Mouse (Mus musculus): ENCODE results near the gene Epha2.

GRCm38 (mm10) chr4:141303402-141304222 is 2.6 kb downstream of the Epha2 start:
- TF ChIP-seq POLR2A (IDR thresholded peaks at IDR 0.05; ENCODE audit: insufficient read length, low read depth) (no peak), MYOG (IDR thresholded peaks at IDR 0.05; ENCODE audit: control insufficient read depth in 1 of 3, insufficient read depth in 1 of 3, insufficient read length in 2 of 3, low read depth in 2 of 3) (no peak), MYOD1 (IDR thresholded peaks at IDR 0.05; ENCODE audit: control insufficient read depth in 1 of 3, insufficient read length in 2 of 3, low read depth in 2 of 3) (no peak), USF1 (IDR thresholded peaks at IDR 0.05; ENCODE audit: low read depth) (no peak)
